Mouse (Mus musculus) limb, embryonic 10.5 days (tissue): ENCODE data around the gene Cyp27a1. TPM values are rescaled to one million over a fixed set of nuclear protein-coding genes. Genes with fewer than 3 reads are reported as not detected.

Experiments used
- DNase-seq: peaks from one replicate; pipeline ENCODE4 v3.0.0-alpha.2; 2017; ENCODE audit warnings: low spot score
- H3K27ac ChIP-seq: fragments of 300-500 bp; sonication (generic); 2 replicates; pipeline ENCODE4 v1.5.1; 2016; ENCODE audit warnings: mild to moderate bottlenecking
- H3K27me3 ChIP-seq: fragments of 300-500 bp; sonication (generic); 2 replicates; pipeline ENCODE4 v1.6.1; 2016; ENCODE audit warnings: low read depth, mild to moderate bottlenecking; ENCODE audit not compliant: poor library complexity, severe bottlenecking
- H3K36me3 ChIP-seq: fragments of 300-500 bp; sonication (generic); 2 replicates; pipeline ENCODE4 v1.6.1; 2016; ENCODE audit warnings: mild to moderate bottlenecking, moderate library complexity
- H3K4me1 ChIP-seq: fragments of 300-500 bp; sonication (generic); 2 replicates; pipeline ENCODE4 v1.6.1; 2016
- H3K4me3 ChIP-seq: fragments of 300-500 bp; sonication (generic); 2 replicates; pipeline ENCODE4 v1.5.1; 2016; ENCODE audit warnings: mild to moderate bottlenecking, moderate library complexity
- H3K9me3 ChIP-seq: fragments of 300-500 bp; sonication (generic); replicated peaks from 2 replicates; pipeline ENCODE4 v1.6.1; 2016; ENCODE audit warnings: mild to moderate bottlenecking
- WGBS: fragments of 180-500 bp; shearing (Covaris S2); methylation state at CpG from one replicate; pipeline ENCODE4 v1.1.7; 2016; 5-methylcytosine and 5-hydroxymethylcytosine counted together
- polyA plus RNA-seq: library from polyadenylated mRNA; unstranded; fragments of >200 nt; fragmentation: Nextera tagmentation; extraction: Ambion mirVana; gene quantifications from 2 replicates; pipeline ENCODE4 v1.2.1, GENCODE M21; 2016

Gene Cyp27a1
- 22.8 and 25.5 TPM in 2 replicates for polyA plus RNA-seq

GRCm38 (mm10) chr1:74713099-74713858 lies at the start of gene Cyp27a1:
Gene Cyp27a1 (plus strand): TSS chr1:74713574.
- Histone ChIP-seq H3K4me1 (peaks cover 44% of the 10 kb centered on the region), H3K27me3 (no peaks in the 10 kb centered on the region), H3K4me3 (peak within 1 kb of the TSS; percentile 64), H3K27ac (peak within 1 kb of the TSS; percentile 91), H3K36me3 (no peaks in the 10 kb centered on the region), H3K9me3 (no peaks in the 10 kb centered on the region)
- WGBS: 3% methylated on average over 35 of the region's 35 CpGs
- peak; percentile 80 for DNase-seq

GRCm38 (mm10) chr1:74665153-74665552 lies 48.2 kb upstream of the Cyp27a1 start:
- Histone ChIP-seq H3K4me1 (peaks cover 11% of the 10 kb centered on the region), H3K27ac (no peak overlapping the region), H3K4me3 (no peak overlapping the region), H3K9me3 (no peaks in the 10 kb centered on the region), H3K36me3 (peaks cover 67% of the 10 kb centered on the region), H3K27me3 (no peaks in the 10 kb centered on the region)
- no peak for DNase-seq
- 70% methylated on average over 6 of the region's 6 CpGs for WGBS

GRCm38 (mm10) chr1:74668371-74668770 lies 45.0 kb upstream of the Cyp27a1 start:
- H3K4me3 ChIP-seq: no peak overlapping the region
- peaks cover 95% of the 10 kb centered on the region for H3K36me3 ChIP-seq
- no peak overlapping the region for H3K27ac ChIP-seq
- H3K9me3 ChIP-seq: no peaks in the 10 kb centered on the region
- peaks cover 4% of the 10 kb centered on the region; the same call in 1 of the 2 replicates for H3K4me1 ChIP-seq
- H3K27me3 ChIP-seq: no peaks in the 10 kb centered on the region
- DNase-seq: no peak
- WGBS: 94% methylated on average over 3 of the region's 3 CpGs

- Histone ChIP-seq H3K27ac (no peak overlapping the region), H3K27me3 (no peaks in the 10 kb centered on the region), H3K36me3 (peaks cover 93% of the 10 kb centered on the region), H3K9me3 (no peaks in the 10 kb centered on the region), H3K4me3 (no peak overlapping the region), H3K4me1 (no peaks in the 10 kb centered on the region)
- no peak for DNase-seq
- 85% methylated on average over 7 of the region's 7 CpGs for WGBS
Measured at GRCm38 (mm10) chr1:74672731-74673130, 40.6 kb upstream of the Cyp27a1 start.

GRCm38 (mm10) chr1:74676863-74677262 lies 36.5 kb upstream of the Cyp27a1 start:
- H3K27ac ChIP-seq: no peak overlapping the region
- H3K27me3 ChIP-seq: no peaks in the 10 kb centered on the region
- H3K4me3 ChIP-seq: no peak overlapping the region
- no peak for DNase-seq
- peaks cover 92% of the 10 kb centered on the region for H3K36me3 ChIP-seq
- H3K9me3 ChIP-seq: no peaks in the 10 kb centered on the region
- WGBS: 87% methylated on average over 3 of the region's 3 CpGs
- no peaks in the 10 kb centered on the region for H3K4me1 ChIP-seq

GRCm38 (mm10) chr1:74677843-74678242 lies 35.5 kb upstream of the Cyp27a1 start:
- H3K4me3 ChIP-seq: no peak overlapping the region
- H3K36me3 ChIP-seq: peaks cover 92% of the 10 kb centered on the region
- no peaks in the 10 kb centered on the region for H3K9me3 ChIP-seq
- no peak for DNase-seq
- no peak overlapping the region for H3K27ac ChIP-seq
- 69% methylated on average over 1 of the region's 1 CpGs for WGBS
- H3K27me3 ChIP-seq: no peaks in the 10 kb centered on the region
- H3K4me1 ChIP-seq: no peaks in the 10 kb centered on the region

GRCm38 (mm10) chr1:74687131-74687530 lies 26.2 kb upstream of the Cyp27a1 start:
- Histone ChIP-seq H3K36me3 (peaks cover 99% of the 10 kb centered on the region), H3K4me3 (no peak overlapping the region), H3K27ac (no peak overlapping the region), H3K4me1 (no peaks in the 10 kb centered on the region), H3K27me3 (no peaks in the 10 kb centered on the region), H3K9me3 (no peaks in the 10 kb centered on the region)
- no peak for DNase-seq
- WGBS: 94% methylated on average over 7 of the region's 7 CpGs

- H3K36me3 ChIP-seq: peaks cover 97% of the 10 kb centered on the region
- H3K4me3 ChIP-seq: no peak overlapping the region
- no peaks in the 10 kb centered on the region for H3K9me3 ChIP-seq
- DNase-seq: no peak
- no peaks in the 10 kb centered on the region for H3K4me1 ChIP-seq
- H3K27ac ChIP-seq: no peak overlapping the region
- WGBS: 95% methylated on average over 8 of the region's 8 CpGs
- H3K27me3 ChIP-seq: no peaks in the 10 kb centered on the region
Measured at GRCm38 (mm10) chr1:74693891-74694583, 19.3 kb upstream of the Cyp27a1 start.

- Histone ChIP-seq H3K36me3 (peaks cover 96% of the 10 kb centered on the region), H3K9me3 (no peaks in the 10 kb centered on the region), H3K4me3 (no peak overlapping the region), H3K27ac (no peak overlapping the region), H3K4me1 (no peaks in the 10 kb centered on the region), H3K27me3 (no peaks in the 10 kb centered on the region)
- 92% methylated on average over 4 of the region's 4 CpGs for WGBS
- DNase-seq: no peak
Measured at GRCm38 (mm10) chr1:74695836-74696235, 17.5 kb upstream of the Cyp27a1 start.

- 96% methylated on average over 6 of the region's 6 CpGs for WGBS
- Histone ChIP-seq H3K36me3 (peaks cover 94% of the 10 kb centered on the region), H3K9me3 (no peaks in the 10 kb centered on the region), H3K27ac (no peak overlapping the region), H3K4me3 (no peak overlapping the region), H3K27me3 (no peaks in the 10 kb centered on the region), H3K4me1 (no peaks in the 10 kb centered on the region)
- no peak for DNase-seq
Measured at GRCm38 (mm10) chr1:74697416-74697815, 16.0 kb upstream of the Cyp27a1 start.

GRCm38 (mm10) chr1:74698353-74698752 lies 15.0 kb upstream of the Cyp27a1 start:
- WGBS: 100% methylated on average over 1 of the region's 1 CpGs
- H3K27ac ChIP-seq: no peak overlapping the region
- no peaks in the 10 kb centered on the region for H3K4me1 ChIP-seq
- H3K36me3 ChIP-seq: peaks cover 95% of the 10 kb centered on the region
- H3K4me3 ChIP-seq: no peak overlapping the region
- H3K9me3 ChIP-seq: no peaks in the 10 kb centered on the region
- no peaks in the 10 kb centered on the region for H3K27me3 ChIP-seq
- no peak for DNase-seq

GRCm38 (mm10) chr1:74698791-74699190 lies 14.6 kb upstream of the Cyp27a1 start:
- peaks cover 92% of the 10 kb centered on the region for H3K36me3 ChIP-seq
- DNase-seq: no peak
- H3K27ac ChIP-seq: no peak overlapping the region
- H3K27me3 ChIP-seq: no peaks in the 10 kb centered on the region
- no peak overlapping the region for H3K4me3 ChIP-seq
- WGBS: 93% methylated on average over 1 of the region's 1 CpGs
- H3K9me3 ChIP-seq: no peaks in the 10 kb centered on the region
- H3K4me1 ChIP-seq: no peaks in the 10 kb centered on the region

GRCm38 (mm10) chr1:74702142-74702553 lies 11.2 kb upstream of the Cyp27a1 start:
- Histone ChIP-seq H3K36me3 (peaks cover 62% of the 10 kb centered on the region), H3K27me3 (no peaks in the 10 kb centered on the region), H3K27ac (no peak overlapping the region), H3K9me3 (no peaks in the 10 kb centered on the region), H3K4me1 (no peaks in the 10 kb centered on the region), H3K4me3 (no peak overlapping the region)
- no peak for DNase-seq
- 89% methylated on average over 6 of the region's 6 CpGs for WGBS
